Mouse (Mus musculus): ENCODE measurements at regions not wholly inside any gene's neighbourhood (a gene's known extent, or its start where the extent isn't known, plus 50 kb on each side); places are given as distances from the start of the nearest gene placed in this dataset.

- WGBS, result 81% methylated on average over 9 of the region's 9 CpGs
- Histone ChIP-seq H3K4me2 (ENCODE audit: low read length) (no peak overlapping the region), H3K9ac (ENCODE audit: low read length) (no peak overlapping the region), H3K4me1 (ENCODE audit: control insufficient read depth in 2 of 2, insufficient read depth in 2 of 2, low read length in 2 of 2) (peaks cover 6 to 19% of the 10 kb centered on the region in 2 experiments), H3K4me3 (ENCODE audit: control insufficient read depth in 1 of 2, insufficient read depth in 1 of 2, low read depth in 1 of 2, low read length in 2 of 2) (no peak overlapping the region), H3K36me3 (ENCODE audit: control insufficient read depth, insufficient read depth, low read length) (no peaks in the 10 kb centered on the region), H3K9me3 (ENCODE audit: control insufficient read depth, low read length) (no peaks in the 10 kb centered on the region), H3K27me3 (ENCODE audit: control insufficient read depth, insufficient read depth, low read length) (peaks cover 8% of the 10 kb centered on the region; the same call in 1 of the 2 replicates), H3K27ac (replicated peaks in 1 of 2; ENCODE audit: control insufficient read depth in 1 of 2, insufficient read depth in 1 of 2, low read depth in 2 of 2, low read length in 2 of 2) (no peak overlapping the region)
- no peak for ATAC-seq (ENCODE audit: insufficient number of reproducible peaks, insufficient read depth, low FRiP score, low read depth)
Observed at GRCm38 (mm10) chr3:38050856-38051255, 326.6 kb upstream of the Gm5148 start.

- no peaks in the 10 kb centered on the region for H3K36me3 ChIP-seq (ENCODE audit: control insufficient read depth, insufficient read depth, low read length)
- H3K4me3 ChIP-seq (ENCODE audit: control insufficient read depth in 1 of 2, insufficient read depth in 1 of 2, low read depth in 1 of 2, low read length in 2 of 2), result no peak overlapping the region
- H3K9ac ChIP-seq (ENCODE audit: low read length), result no peak overlapping the region
- H3K4me2 ChIP-seq (ENCODE audit: low read length), result no peak overlapping the region
- peaks cover 6 to 22% of the 10 kb centered on the region in 2 experiments for H3K4me1 ChIP-seq (ENCODE audit: control insufficient read depth in 2 of 2, insufficient read depth in 2 of 2, low read length in 2 of 2)
- peaks cover 8% of the 10 kb centered on the region; the same call in 1 of the 2 replicates for H3K27me3 ChIP-seq (ENCODE audit: control insufficient read depth, insufficient read depth, low read length)
- H3K9me3 ChIP-seq (ENCODE audit: control insufficient read depth, low read length), result no peaks in the 10 kb centered on the region
- 0 out of 4 replicates have a peak overlapping the region, but pooled peaks of 1 of the 2 experiments have one; percentile 12 for H3K27ac ChIP-seq (replicated peaks in 1 of 2; ENCODE audit: control insufficient read depth in 1 of 2, insufficient read depth in 1 of 2, low read depth in 2 of 2, low read length in 2 of 2)
- WGBS, result 66% methylated on average over 1 of the region's 1 CpGs
- no peak for ATAC-seq (ENCODE audit: insufficient number of reproducible peaks, insufficient read depth, low FRiP score, low read depth)
Observed at GRCm38 (mm10) chr3:38050366-38050765, 326.1 kb upstream of the Gm5148 start.

GRCm38 (mm10) chr3:38049290-38049689 lies 325.0 kb upstream of the Gm5148 start:
- peaks cover 8% of the 10 kb centered on the region; the same call in 1 of the 2 replicates for H3K27me3 ChIP-seq (ENCODE audit: control insufficient read depth, insufficient read depth, low read length)
- no peak overlapping the region for H3K9ac ChIP-seq (ENCODE audit: low read length)
- H3K4me3 ChIP-seq (ENCODE audit: control insufficient read depth in 1 of 2, insufficient read depth in 1 of 2, low read depth in 1 of 2, low read length in 2 of 2), result no peak overlapping the region
- ATAC-seq (ENCODE audit: insufficient number of reproducible peaks, insufficient read depth, low FRiP score, low read depth), result no peak
- H3K27ac ChIP-seq (replicated peaks in 1 of 2; ENCODE audit: control insufficient read depth in 1 of 2, insufficient read depth in 1 of 2, low read depth in 2 of 2, low read length in 2 of 2), result no peak overlapping the region
- H3K36me3 ChIP-seq (ENCODE audit: control insufficient read depth, insufficient read depth, low read length), result no peaks in the 10 kb centered on the region
- no peaks in the 10 kb centered on the region for H3K9me3 ChIP-seq (ENCODE audit: control insufficient read depth, low read length)
- no peak overlapping the region for H3K4me2 ChIP-seq (ENCODE audit: low read length)
- 57% methylated on average over 2 of the region's 2 CpGs for WGBS
- peaks cover 6 to 22% of the 10 kb centered on the region in 2 experiments for H3K4me1 ChIP-seq (ENCODE audit: control insufficient read depth in 2 of 2, insufficient read depth in 2 of 2, low read length in 2 of 2)

GRCm38 (mm10) chr3:38047445-38047844 lies 323.2 kb upstream of the Gm5148 start:
- ATAC-seq (ENCODE audit: insufficient number of reproducible peaks, insufficient read depth, low FRiP score, low read depth), result no peak
- WGBS, result 71% methylated on average over 4 of the region's 4 CpGs
- H3K4me2 ChIP-seq (ENCODE audit: low read length), result no peak overlapping the region

GRCm38 (mm10) chr3:38046611-38047010 lies 322.3 kb upstream of the Gm5148 start:
- H3K4me3 ChIP-seq (ENCODE audit: control insufficient read depth in 1 of 2, insufficient read depth in 1 of 2, low read depth in 1 of 2, low read length in 2 of 2), result no peak overlapping the region

More at GRCm38 (mm10) chr3:38047445-38047844, 323.2 kb upstream of the Gm5148 start:
- Histone ChIP-seq H3K4me1 (ENCODE audit: control insufficient read depth in 2 of 2, insufficient read depth in 2 of 2, low read length in 2 of 2) (peaks cover 13 to 32% of the 10 kb centered on the region in 2 experiments), H3K9me3 (ENCODE audit: control insufficient read depth, low read length) (no peaks in the 10 kb centered on the region), H3K27ac (replicated peaks in 1 of 2; ENCODE audit: control insufficient read depth in 1 of 2, insufficient read depth in 1 of 2, low read depth in 2 of 2, low read length in 2 of 2) (no peak overlapping the region), H3K27me3 (ENCODE audit: control insufficient read depth, insufficient read depth, low read length) (peaks cover 8% of the 10 kb centered on the region; the same call in 1 of the 2 replicates), H3K4me3 (ENCODE audit: control insufficient read depth in 1 of 2, insufficient read depth in 1 of 2, low read depth in 1 of 2, low read length in 2 of 2) (no peak overlapping the region), H3K36me3 (ENCODE audit: control insufficient read depth, insufficient read depth, low read length) (no peaks in the 10 kb centered on the region), H3K9ac (ENCODE audit: low read length) (no peak overlapping the region)

DNA sequence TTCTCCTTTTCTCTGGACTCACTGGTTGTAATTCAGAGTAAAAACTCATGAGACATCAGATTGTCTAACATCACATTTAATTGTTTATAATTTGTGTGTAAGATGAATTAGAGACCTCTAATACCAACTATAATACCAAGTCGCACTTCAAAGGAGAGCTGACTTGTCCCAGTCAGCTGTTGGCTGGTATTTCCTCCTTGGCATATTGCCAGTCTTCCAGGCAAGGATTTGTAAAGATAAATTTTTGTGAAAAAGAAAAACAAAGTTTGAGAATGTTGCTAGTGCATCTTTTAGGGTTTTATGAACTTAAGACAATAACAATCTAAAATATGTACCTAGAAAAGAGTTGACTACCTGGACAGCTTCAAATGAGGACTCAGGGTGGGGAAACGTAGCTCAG lies 321.7 kb upstream of the Gm5148 start:
- ATAC-seq (ENCODE audit: insufficient number of reproducible peaks, insufficient read depth, low FRiP score, low read depth), result no peak
- Histone ChIP-seq H3K36me3 (ENCODE audit: control insufficient read depth, insufficient read depth, low read length) (no peaks in the 10 kb centered on the region), H3K9me3 (ENCODE audit: control insufficient read depth, low read length) (no peaks in the 10 kb centered on the region), H3K9ac (ENCODE audit: low read length) (no peak overlapping the region), H3K4me1 (ENCODE audit: control insufficient read depth in 2 of 2, insufficient read depth in 2 of 2, low read length in 2 of 2) (peaks cover 15 to 36% of the 10 kb centered on the region in 2 experiments), H3K27ac (replicated peaks in 1 of 2; ENCODE audit: control insufficient read depth in 1 of 2, insufficient read depth in 1 of 2, low read depth in 2 of 2, low read length in 2 of 2) (no peak overlapping the region), H3K27me3 (ENCODE audit: control insufficient read depth, insufficient read depth, low read length) (peaks cover 8% of the 10 kb centered on the region; the same call in 1 of the 2 replicates), H3K4me3 (ENCODE audit: control insufficient read depth in 1 of 2, insufficient read depth in 1 of 2, low read depth in 1 of 2, low read length in 2 of 2) (no peak overlapping the region), H3K4me2 (ENCODE audit: low read length) (no peak overlapping the region)
- WGBS, result 72% methylated on average over 2 of the region's 2 CpGs

More at GRCm38 (mm10) chr3:38046611-38047010, 322.3 kb upstream of the Gm5148 start:
- ATAC-seq (ENCODE audit: insufficient number of reproducible peaks, insufficient read depth, low FRiP score, low read depth), result no peak
- H3K4me2 ChIP-seq (ENCODE audit: low read length), result no peak overlapping the region
- no peak overlapping the region for H3K9ac ChIP-seq (ENCODE audit: low read length)
- no peaks in the 10 kb centered on the region for H3K9me3 ChIP-seq (ENCODE audit: control insufficient read depth, low read length)
- H3K27ac ChIP-seq (replicated peaks in 1 of 2; ENCODE audit: control insufficient read depth in 1 of 2, insufficient read depth in 1 of 2, low read depth in 2 of 2, low read length in 2 of 2), result no peak overlapping the region
- no peaks in the 10 kb centered on the region for H3K36me3 ChIP-seq (ENCODE audit: control insufficient read depth, insufficient read depth, low read length)
- 75% methylated on average over 4 of the region's 4 CpGs for WGBS
- H3K27me3 ChIP-seq (ENCODE audit: control insufficient read depth, insufficient read depth, low read length), result peaks cover 8% of the 10 kb centered on the region; the same call in 1 of the 2 replicates
- H3K4me1 ChIP-seq (ENCODE audit: control insufficient read depth in 2 of 2, insufficient read depth in 2 of 2, low read length in 2 of 2), result peaks cover 15 to 36% of the 10 kb centered on the region in 2 experiments

DNA sequence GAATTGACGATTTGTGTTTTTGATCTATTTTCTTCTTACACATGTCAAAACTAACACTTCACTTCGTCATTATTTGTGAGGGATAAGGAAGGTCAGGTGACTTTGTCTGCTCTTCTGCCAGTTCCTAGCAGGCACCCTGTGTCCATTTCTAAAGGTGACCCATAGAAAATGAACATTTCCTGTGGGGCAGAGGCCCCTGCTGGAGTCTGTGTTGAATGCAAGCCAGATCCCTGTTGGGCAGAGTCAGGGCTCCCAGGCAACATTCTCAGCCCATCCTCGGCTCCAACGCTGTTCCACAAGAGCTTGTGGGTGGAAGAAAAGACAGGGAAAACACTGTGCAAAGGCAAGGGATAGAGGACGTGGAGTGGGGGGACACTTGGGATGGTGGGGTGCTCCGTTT lies 321.2 kb upstream of the Gm5148 start:
- no peak for ATAC-seq (ENCODE audit: insufficient number of reproducible peaks, insufficient read depth, low FRiP score, low read depth)
- H3K27ac ChIP-seq (replicated peaks in 1 of 2; ENCODE audit: control insufficient read depth in 1 of 2, insufficient read depth in 1 of 2, low read depth in 2 of 2, low read length in 2 of 2), result no peak overlapping the region
- H3K9me3 ChIP-seq (ENCODE audit: control insufficient read depth, low read length), result no peaks in the 10 kb centered on the region
- H3K36me3 ChIP-seq (ENCODE audit: control insufficient read depth, insufficient read depth, low read length), result no peaks in the 10 kb centered on the region
- H3K4me3 ChIP-seq (ENCODE audit: control insufficient read depth in 1 of 2, insufficient read depth in 1 of 2, low read depth in 1 of 2, low read length in 2 of 2), result no peak overlapping the region
- H3K27me3 ChIP-seq (ENCODE audit: control insufficient read depth, insufficient read depth, low read length), result peaks cover 8% of the 10 kb centered on the region; the same call in 1 of the 2 replicates
- H3K4me1 ChIP-seq (ENCODE audit: control insufficient read depth in 2 of 2, insufficient read depth in 2 of 2, low read length in 2 of 2), result peaks cover 15 to 36% of the 10 kb centered on the region in 2 experiments
- H3K9ac ChIP-seq (ENCODE audit: low read length), result no peak overlapping the region
- WGBS, result 48% methylated on average over 6 of the region's 6 CpGs
- H3K4me2 ChIP-seq (ENCODE audit: low read length), result no peak overlapping the region

DNA sequence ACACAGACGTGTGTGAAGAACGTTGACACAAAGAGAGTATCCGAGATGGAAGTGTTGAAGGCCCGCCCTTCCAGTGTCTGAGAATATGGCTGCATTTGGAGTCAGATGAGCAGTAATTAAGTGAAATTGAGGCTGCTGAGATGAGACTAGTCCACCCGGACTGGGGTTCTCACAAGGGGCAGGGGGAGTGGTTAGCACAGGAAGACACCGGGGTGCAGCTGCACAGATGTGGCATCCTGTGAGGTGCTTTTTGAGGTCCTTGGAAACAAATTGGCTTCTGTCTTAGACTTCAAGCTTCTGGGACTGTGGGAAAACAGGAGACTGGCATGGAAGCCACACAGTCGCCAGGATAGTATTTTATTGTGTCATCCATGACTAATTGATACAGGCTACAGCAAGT lies 320.0 kb upstream of the Gm5148 start:
- no peak for ATAC-seq (ENCODE audit: insufficient number of reproducible peaks, insufficient read depth, low FRiP score, low read depth)
- WGBS, result 81% methylated on average over 7 of the region's 7 CpGs
- H3K4me1 ChIP-seq (ENCODE audit: control insufficient read depth in 2 of 2, insufficient read depth in 2 of 2, low read length in 2 of 2), result peaks cover 15 to 25% of the 10 kb centered on the region in 2 experiments
- H3K36me3 ChIP-seq (ENCODE audit: control insufficient read depth, insufficient read depth, low read length), result no peaks in the 10 kb centered on the region
- peaks cover 8% of the 10 kb centered on the region; the same call in 1 of the 2 replicates for H3K27me3 ChIP-seq (ENCODE audit: control insufficient read depth, insufficient read depth, low read length)
- H3K4me2 ChIP-seq (ENCODE audit: low read length), result no peak overlapping the region
- no peak overlapping the region for H3K27ac ChIP-seq (replicated peaks in 1 of 2; ENCODE audit: control insufficient read depth in 1 of 2, insufficient read depth in 1 of 2, low read depth in 2 of 2, low read length in 2 of 2)
- no peak overlapping the region for H3K9ac ChIP-seq (ENCODE audit: low read length)
- no peaks in the 10 kb centered on the region for H3K9me3 ChIP-seq (ENCODE audit: control insufficient read depth, low read length)
- no peak overlapping the region for H3K4me3 ChIP-seq (ENCODE audit: control insufficient read depth in 1 of 2, insufficient read depth in 1 of 2, low read depth in 1 of 2, low read length in 2 of 2)

All from heart, embryonic 14.5 days (tissue).